Mouse (Mus musculus): ENCODE measurements at regions not wholly inside any gene's neighbourhood (a gene's known extent, or its start where the extent isn't known, plus 50 kb on each side); places are given as distances from the start of the nearest gene placed in this dataset.

DNA sequence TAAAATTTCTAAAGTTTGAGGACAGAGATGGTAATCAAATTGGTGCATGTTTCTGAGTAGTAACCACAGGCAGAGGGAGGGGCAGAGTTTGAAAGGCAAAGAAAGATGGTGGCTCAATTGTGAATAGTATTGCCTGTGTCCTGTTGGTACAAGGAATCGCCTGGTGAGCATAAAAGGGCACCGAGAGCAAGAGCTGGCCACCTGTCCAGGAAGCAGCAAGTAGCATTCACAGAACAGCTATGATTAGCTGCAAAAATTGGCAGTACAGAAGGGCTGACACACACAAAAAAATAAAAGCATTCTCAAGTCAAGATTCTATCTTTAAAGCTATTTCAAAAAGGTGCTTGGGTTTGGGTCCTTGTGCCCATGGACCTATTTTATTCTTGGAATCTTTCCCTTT is 51.7 kb upstream of the Dusp10 start:
- H3K27me3 ChIP-seq = no peaks in the 10 kb centered on the region
- no peak overlapping the region for H3K4me3 ChIP-seq (replicated peaks)
- ATAC-seq = no peak
- no peaks in the 10 kb centered on the region for H3K4me1 ChIP-seq (replicated peaks)
- WGBS = 86% methylated on average over 2 of the region's 2 CpGs
- H3K9me3 ChIP-seq = no peaks in the 10 kb centered on the region
- no peaks in the 10 kb centered on the region for H3K36me3 ChIP-seq
- H3K9ac ChIP-seq (replicated peaks) = no peak overlapping the region
- no peak overlapping the region for H3K4me2 ChIP-seq (replicated peaks)
- no peak overlapping the region for H3K27ac ChIP-seq

- no peak for ATAC-seq
- H3K36me3 ChIP-seq = no peaks in the 10 kb centered on the region
- no peaks in the 10 kb centered on the region for H3K4me1 ChIP-seq (replicated peaks)
- H3K27ac ChIP-seq = no peak overlapping the region
- no peaks in the 10 kb centered on the region for H3K9me3 ChIP-seq
- WGBS = 95% methylated on average over 2 of the region's 2 CpGs
- no peaks in the 10 kb centered on the region for H3K27me3 ChIP-seq
- H3K4me3 ChIP-seq (replicated peaks) = no peak overlapping the region
- no peak overlapping the region for H3K9ac ChIP-seq (replicated peaks)
- H3K4me2 ChIP-seq (replicated peaks) = no peak overlapping the region
Measured at GRCm38 (mm10) chr1:183962486-183962885, 50.6 kb upstream of the Dusp10 start.

DNA sequence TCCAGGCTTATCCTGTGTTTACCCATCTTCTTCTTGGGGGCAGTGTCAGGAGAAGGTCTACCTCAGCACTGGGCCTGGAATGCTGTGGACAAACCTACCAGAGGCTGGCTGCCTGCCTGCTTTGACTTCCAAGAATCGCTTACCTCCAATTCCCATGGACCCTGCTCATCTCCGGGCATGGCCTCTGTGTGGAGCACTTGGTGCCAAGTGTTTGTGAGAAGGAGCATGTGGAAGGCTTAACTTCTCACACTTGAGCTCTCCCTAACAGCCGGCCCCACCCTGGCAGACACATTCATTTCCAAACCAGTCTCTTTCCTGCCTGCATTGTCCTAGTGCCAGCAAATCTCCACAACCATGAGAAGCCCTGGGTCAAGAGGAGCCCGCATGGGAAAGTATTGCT is 49.8 kb upstream of the Dusp10 start:
- Histone ChIP-seq H3K4me1 (replicated peaks) (no peaks in the 10 kb centered on the region), H3K9ac (replicated peaks) (no peak overlapping the region), H3K9me3 (no peaks in the 10 kb centered on the region), H3K27me3 (no peaks in the 10 kb centered on the region), H3K27ac (no peak overlapping the region), H3K36me3 (no peaks in the 10 kb centered on the region), H3K4me2 (replicated peaks) (no peak overlapping the region), H3K4me3 (replicated peaks) (no peak overlapping the region)
- 95% methylated on average over 4 of the region's 4 CpGs for WGBS
- no peak for ATAC-seq
